Mouse (Mus musculus) spleen, adult 2 months (tissue): ENCODE measurements at regions not wholly inside any gene's neighbourhood (a gene's known extent, or its start where the extent isn't known, plus 50 kb on each side); places are given as distances from the start of the nearest gene placed in this dataset.

Experiments used
- DNase-seq, 2 experiments: peaks; one replicate each; pipeline versions ENCODE4 v3.0.0 to v3.0.0-alpha.2; 2012 to 2021; ENCODE audit warnings: low spot score in 2 of 2, low read depth in 1 of 2
- H3K27ac ChIP-seq: fragments of 200-500 bp; 2 replicates; pipeline ENCODE4 v1.5.1; 2012; ENCODE audit warnings: low read length, inconsistent platforms; ENCODE audit not compliant: insufficient read depth
- H3K27me3 ChIP-seq: fragments of 200-500 bp; 2 replicates; pipeline ENCODE4 v1.6.1; 2012; ENCODE audit warnings: mild to moderate bottlenecking, moderate library complexity, low read length, inconsistent platforms; ENCODE audit not compliant: control insufficient read depth, insufficient read depth
- H3K36me3 ChIP-seq: fragments of 200-500 bp; 2 replicates; pipeline ENCODE4 v1.6.1; 2012; ENCODE audit warnings: mild to moderate bottlenecking, low read length, inconsistent platforms; ENCODE audit not compliant: control insufficient read depth, insufficient read depth
- H3K4me1 ChIP-seq: fragments of 200-500 bp; 2 replicates; pipeline ENCODE4 v1.6.1; 2011; ENCODE audit warnings: inconsistent platforms; ENCODE audit not compliant: control insufficient read depth, insufficient read depth, insufficient read length
- H3K4me3 ChIP-seq: fragments of 200-500 bp; 2 replicates; pipeline ENCODE4 v1.5.1; 2011; ENCODE audit warnings: mild to moderate bottlenecking, inconsistent platforms; ENCODE audit not compliant: insufficient read depth, insufficient read length; ENCODE audit errors: extremely low read depth
- CTCF ChIP-seq: fragments of 200-500 bp; IDR thresholded peaks from 2 replicates; pipeline ENCODE4 v1.5.1; 2011; ENCODE audit warnings: mild to moderate bottlenecking, inconsistent platforms; ENCODE audit not compliant: insufficient read depth, insufficient read length, insufficient replicate concordance; ENCODE audit errors: extremely low read depth
- POLR2A ChIP-seq: fragments of 200-500 bp; IDR thresholded peaks from 2 replicates; pipeline ENCODE4 v1.6.1; 2011; ENCODE audit warnings: low read depth, low read length, inconsistent platforms
- WGBS: fragments of 180-500 bp; shearing (Covaris S2); methylation state at CpG from one replicate; pipeline ENCODE4 v1.1.7; 2018; 5-methylcytosine and 5-hydroxymethylcytosine counted together

DNA sequence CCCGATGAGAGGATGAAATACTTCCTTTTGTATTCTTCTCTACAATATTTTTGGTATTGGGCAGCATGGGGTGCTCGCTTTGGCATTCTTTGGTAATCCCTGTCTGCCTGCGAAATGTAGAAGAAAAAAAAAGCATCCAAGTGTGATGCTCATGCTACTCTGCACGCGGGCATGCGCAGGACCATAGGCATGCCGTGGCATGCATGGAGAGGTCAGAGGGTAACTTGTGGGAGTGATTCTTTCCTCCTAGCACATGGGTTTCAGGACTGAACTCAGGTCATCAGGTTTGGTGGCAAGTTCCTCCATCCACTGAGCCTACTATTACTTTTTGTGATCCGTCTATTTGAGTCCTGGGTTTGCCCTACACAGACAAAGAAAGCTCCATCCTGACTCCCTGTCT, 74.3 kb downstream of the Gm525 start:
- no peak overlapping the region for H3K4me3 ChIP-seq
- no peaks in the 10 kb centered on the region for H3K36me3 ChIP-seq
- TF ChIP-seq POLR2A (no peak), CTCF (no peak)
- H3K4me1 ChIP-seq, result no peaks in the 10 kb centered on the region
- 89% methylated on average over 8 of the region's 8 CpGs for WGBS
- no peaks in the 10 kb centered on the region; the same call in 1 of the 2 replicates for H3K27me3 ChIP-seq
- H3K27ac ChIP-seq, result no peak overlapping the region
- no peak for DNase-seq

DNA sequence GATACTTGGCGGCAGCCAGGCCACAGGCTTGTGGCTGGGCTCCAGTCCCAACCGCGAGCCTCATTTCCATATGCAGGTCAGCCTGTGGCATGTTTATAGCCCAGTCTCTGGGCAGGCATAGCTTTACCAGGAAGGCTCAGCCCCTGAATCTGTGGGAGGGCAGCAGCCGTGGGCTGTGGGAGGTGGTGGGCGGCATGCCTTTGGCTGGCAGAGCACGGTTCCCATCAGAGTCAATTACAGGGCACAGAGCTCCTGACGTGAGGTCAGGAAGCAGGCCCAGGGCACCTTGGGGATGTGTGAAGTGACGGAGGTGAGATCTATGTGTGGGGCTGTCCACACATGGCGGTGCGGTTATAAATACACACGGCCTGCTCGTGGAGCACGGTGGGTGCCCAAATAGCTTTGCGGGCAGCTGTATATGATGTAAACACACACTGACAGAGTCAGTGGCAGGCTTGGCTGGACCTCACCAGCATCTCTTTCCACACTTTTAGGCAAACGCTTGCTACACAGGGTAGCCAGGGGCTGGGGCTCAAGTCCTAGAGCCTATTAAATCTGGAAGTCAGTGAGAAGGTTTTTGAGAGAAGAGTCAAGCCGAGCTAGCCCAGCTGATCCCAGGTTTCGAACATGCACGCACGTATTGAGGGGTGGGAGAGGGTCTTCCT, 71.8 kb downstream of the Gm525 start:
- Histone ChIP-seq H3K36me3 (no peaks in the 10 kb centered on the region), H3K27me3 (no peaks in the 10 kb centered on the region; the same call in 1 of the 2 replicates), H3K27ac (no peak overlapping the region), H3K4me3 (no peak overlapping the region), H3K4me1 (no peaks in the 10 kb centered on the region)
- WGBS, result 36% methylated on average over 19 of the region's 19 CpGs
- TF ChIP-seq POLR2A, result no peak
- no peak for TF ChIP-seq CTCF
- no peak for DNase-seq

DNA sequence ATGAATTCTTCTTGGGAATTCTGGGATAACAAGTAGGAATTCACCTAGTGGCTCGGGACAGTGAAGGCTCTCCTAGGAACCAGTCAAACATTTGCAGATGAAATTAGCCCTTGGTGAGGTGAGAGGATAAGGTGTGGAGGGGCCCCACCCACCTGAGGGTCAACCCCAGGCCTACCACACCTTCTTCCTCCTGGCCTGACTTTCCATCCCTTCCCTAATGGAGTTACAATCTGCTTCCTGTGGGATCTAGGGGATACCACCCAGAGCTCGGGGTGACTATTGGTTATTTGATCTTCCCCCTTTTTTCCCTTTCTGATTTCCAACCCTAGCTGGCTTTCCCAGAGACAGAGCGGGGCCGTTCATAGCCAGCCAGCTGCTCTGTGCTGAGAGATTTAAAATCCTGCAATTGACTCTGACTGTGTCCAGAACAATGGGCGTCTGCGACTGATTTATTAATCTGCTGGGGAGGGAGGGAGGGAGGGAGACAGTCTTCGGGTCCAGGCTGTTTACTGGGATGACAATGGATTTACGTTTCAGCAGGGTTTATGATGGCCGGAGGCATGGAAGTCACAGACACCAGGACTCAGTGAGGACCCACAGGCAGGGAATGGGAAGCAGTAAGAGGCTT, 69.0 kb downstream of the Gm525 start:
- Histone ChIP-seq H3K36me3 (no peaks in the 10 kb centered on the region), H3K4me3 (no peak overlapping the region), H3K27me3 (no peaks in the 10 kb centered on the region; the same call in 1 of the 2 replicates), H3K4me1 (no peaks in the 10 kb centered on the region), H3K27ac (no peak overlapping the region)
- no peak for TF ChIP-seq POLR2A
- no peak for TF ChIP-seq CTCF
- no peak for DNase-seq
- 53% methylated on average over 9 of the region's 9 CpGs for WGBS
